Mouse (Mus musculus) ES-Bruce4 (cell line): ENCODE results near the gene Mapkap1.

Source experiments
- CTCF ChIP-seq: IDR thresholded peaks from one replicate; pipeline ENCODE4 v1.8.1; 2011; ENCODE audit warnings: low read depth, low read length
- EP300 ChIP-seq: IDR thresholded peaks from 2 replicates; pipeline ENCODE4 v1.6.1; 2011; ENCODE audit warnings: low read depth, low read length; ENCODE audit not compliant: insufficient read depth
- POLR2A ChIP-seq: IDR thresholded peaks from one replicate; pipeline ENCODE4 v1.8.1; 2011; ENCODE audit warnings: low read length; ENCODE audit not compliant: insufficient read depth

DNA sequence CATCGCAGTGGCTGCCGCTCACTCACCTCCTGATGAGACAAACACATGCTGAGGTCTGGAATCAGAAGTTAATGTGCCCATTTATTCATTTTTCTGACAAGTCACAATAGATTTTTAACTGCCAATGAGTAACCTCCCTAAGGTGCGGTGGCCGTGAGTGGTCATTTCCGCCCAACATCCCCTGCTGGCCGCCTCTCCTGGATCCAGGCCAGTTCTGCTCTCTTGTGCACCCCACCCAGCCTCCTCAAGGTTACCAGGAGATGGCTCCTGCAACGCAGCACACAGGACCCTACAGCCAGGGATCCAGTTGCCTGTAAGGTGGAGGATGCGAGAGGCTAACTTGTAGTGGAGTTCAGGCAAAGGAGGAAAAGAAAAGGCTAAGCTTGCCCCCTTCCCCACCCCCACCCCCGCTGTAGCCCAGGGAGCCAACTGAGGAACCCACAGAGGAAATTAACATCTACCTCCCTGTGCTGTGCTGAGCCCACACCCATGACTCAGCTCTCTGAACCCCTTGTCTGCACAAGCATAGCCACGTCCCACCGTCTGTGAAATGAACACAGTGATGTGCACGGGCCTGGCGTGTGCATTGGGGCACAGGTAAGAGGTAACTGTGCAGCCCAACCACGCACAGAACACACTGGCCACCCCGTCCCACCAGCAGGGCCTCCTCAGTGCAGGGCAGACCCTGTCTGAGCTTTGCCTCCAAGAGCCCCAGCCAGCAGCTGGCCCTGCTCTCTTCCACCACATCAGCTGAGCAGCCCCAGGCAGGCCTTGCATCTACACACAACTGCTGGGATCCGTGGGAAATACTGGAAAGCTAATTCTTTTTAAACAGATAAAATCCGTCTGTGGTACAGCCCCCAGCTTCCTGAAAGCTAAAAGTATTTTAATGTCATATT is 221.0 kb downstream of the Mapkap1 start:
- TF ChIP-seq POLR2A: no peak
- TF ChIP-seq CTCF: no peak
- no peak for TF ChIP-seq EP300
